Mouse (Mus musculus) heart, embryonic 14.5 days (tissue): ENCODE results near the gene Acy3. TPM values are rescaled to one million over a fixed set of nuclear protein-coding genes. Genes with fewer than 3 reads are reported as not detected.
"Not testable (repeated sequence)": the region's sequence is repeated elsewhere in the genome, so short reads cannot be mapped to it uniquely, and the experiment has no call there.

Experiments used
- ATAC-seq: fragments of 200-750 bp; cut with Nextera tagmentation; 2 replicates; pipeline ENCODE4 v1.8.0; 2017; ENCODE audit warnings: low read depth, moderate TSS enrichment; ENCODE audit not compliant: insufficient number of reproducible peaks, insufficient read depth, low FRiP score
- H3K27ac ChIP-seq, 2 experiments: fragments of 200-500 bp in 1 of 2; fragments of 300-500 bp in 1 of 2; sonication (generic) in 1 of 2; replicated peaks in 1 of 2; 2 replicates each; pipeline ENCODE4 v1.5.1; 2012 to 2014; ENCODE audit warnings: low read depth in 2 of 2, low read length in 2 of 2, control low read depth in 1 of 2, mild to moderate bottlenecking in 1 of 2, mixed read lengths in 1 of 2; ENCODE audit not compliant: control insufficient read depth in 1 of 2, insufficient read depth in 1 of 2
- H3K27me3 ChIP-seq: fragments of 300-500 bp; sonication (generic); 2 replicates; pipeline ENCODE4 v1.6.1; 2014; ENCODE audit warnings: mild to moderate bottlenecking, low read length, control low read depth; ENCODE audit not compliant: control insufficient read depth, insufficient read depth
- H3K36me3 ChIP-seq: fragments of 300-500 bp; sonication (generic); 2 replicates; pipeline ENCODE4 v1.6.1; 2014; ENCODE audit warnings: mild to moderate bottlenecking, control low read depth, low read length, mixed read lengths; ENCODE audit not compliant: control insufficient read depth, insufficient read depth
- H3K4me1 ChIP-seq, 2 experiments: fragments of 200-500 bp in 1 of 2; fragments of 300-500 bp in 1 of 2; sonication (generic) in 1 of 2; 2 replicates each; pipeline ENCODE4 v1.6.1; 2012 to 2014; ENCODE audit warnings: low read length in 2 of 2, control low read depth in 1 of 2, mixed read lengths in 1 of 2; ENCODE audit not compliant: control insufficient read depth in 2 of 2, insufficient read depth in 2 of 2
- H3K4me2 ChIP-seq: fragments of 300-500 bp; sonication (generic); 2 replicates; pipeline ENCODE4 v1.6.1; 2014; ENCODE audit warnings: mild to moderate bottlenecking, low read length
- H3K4me3 ChIP-seq, 2 experiments: fragments of 200-500 bp in 1 of 2; fragments of 300-500 bp in 1 of 2; sonication (generic) in 1 of 2; 2 replicates each; pipeline ENCODE4 v1.5.1; 2012 to 2014; ENCODE audit warnings: low read length in 2 of 2, mild to moderate bottlenecking in 2 of 2, control low read depth in 1 of 2, low read depth in 1 of 2, moderate library complexity in 1 of 2; ENCODE audit not compliant: control insufficient read depth in 1 of 2, insufficient read depth in 1 of 2
- H3K9ac ChIP-seq: fragments of 300-500 bp; sonication (generic); 2 replicates; pipeline ENCODE4 v1.6.1; 2014; ENCODE audit warnings: mild to moderate bottlenecking, low read length
- H3K9me3 ChIP-seq: fragments of 300-500 bp; sonication (generic); 2 replicates; pipeline ENCODE4 v1.6.1; 2016; ENCODE audit warnings: low read length, control low read depth; ENCODE audit not compliant: control insufficient read depth
- WGBS: fragments of 180-500 bp; shearing (Covaris S2); extraction: QIAGEN DNeasy Blood & Tissue Kit; methylation state at CpG from one replicate; pipeline ENCODE4 v1.1.7; 2014; 5-methylcytosine and 5-hydroxymethylcytosine counted together
- polyA plus RNA-seq: library from polyadenylated mRNA; unstranded; fragments of >200 nt; fragmentation: Nextera tagmentation; extraction: Ambion mirVana; gene quantifications from 2 replicates; pipeline ENCODE4 v1.2.1, GENCODE M21; 2014

The Acy3 gene
- polyA plus RNA-seq, 1 experiment from 2014 or later, result 13.1 TPM

DNA sequence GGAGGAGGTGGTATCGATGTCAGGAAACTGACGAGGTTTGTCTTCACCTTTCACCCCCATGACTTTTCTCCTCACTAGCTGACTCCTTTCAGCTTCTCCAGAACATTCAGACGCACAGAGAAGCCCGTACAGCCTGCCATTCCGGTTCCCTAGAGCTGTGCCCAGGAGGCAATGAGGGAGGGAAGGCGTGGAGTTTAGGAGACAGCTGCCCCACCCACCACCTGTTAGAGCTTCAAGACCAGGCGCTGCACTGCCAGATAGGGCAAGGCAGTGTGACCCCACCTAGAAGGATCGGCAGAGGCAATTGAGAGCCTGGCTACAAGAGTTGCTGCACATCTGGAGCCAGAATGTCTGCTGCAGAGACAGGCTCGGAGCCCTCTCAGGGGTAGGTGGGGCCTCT is 14.1 kb upstream of the Acy3 start, which contains the start of gene Aldh3b2:
TSS of gene Aldh3b2 (plus strand) at position 100 of the 400 bp plus-strand sequence.
- Histone ChIP-seq H3K36me3 (no peaks in the 10 kb centered on the region), H3K9ac (no peak within 1 kb of the TSS), H3K4me1 (peaks cover 2 to 3% of the 10 kb centered on the region in 2 experiments; a peak in 3 of 4 replicates), H3K27me3 (no peaks in the 10 kb centered on the region), H3K27ac (no peak within 1 kb of the TSS), H3K4me2 (no peak within 1 kb of the TSS), H3K4me3 (no peak within 1 kb of the TSS), H3K9me3 (no peaks in the 10 kb centered on the region)
- 52% methylated on average over 9 of the region's 9 CpGs for WGBS
- no peak for ATAC-seq

GRCm38 (mm10) chr19:3974608-3975007 is 11.8 kb upstream of the Acy3 start:
- not testable (repeated sequence) for ATAC-seq, H3K27me3 ChIP-seq, H3K9me3 ChIP-seq, H3K4me2 ChIP-seq, H3K4me1 ChIP-seq, H3K4me3 ChIP-seq, H3K36me3 ChIP-seq, H3K9ac ChIP-seq, H3K27ac ChIP-seq
- WGBS, result 69% methylated on average over 6 of the region's 6 CpGs

DNA sequence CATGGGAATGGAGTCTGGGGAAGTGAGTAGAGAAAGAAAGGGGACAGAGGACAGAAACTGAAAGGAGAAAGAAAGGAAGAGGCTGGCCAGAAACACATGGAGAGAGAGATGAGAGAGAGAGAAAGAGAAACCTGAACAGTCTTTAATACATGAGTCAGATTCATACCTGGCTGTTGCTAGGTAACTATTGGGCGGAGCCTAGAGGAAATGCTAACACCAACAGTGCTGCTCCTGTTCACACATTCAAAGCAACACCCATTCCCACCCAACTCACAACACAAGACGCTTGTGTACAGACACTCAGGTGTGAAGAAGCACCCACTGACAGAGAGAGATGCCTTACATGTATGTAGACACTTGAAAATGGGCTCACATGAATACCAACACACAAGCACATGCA is 10.5 kb upstream of the Acy3 start:
- Histone ChIP-seq H3K4me3 (no peak overlapping the region), H3K9ac (no peak overlapping the region), H3K9me3 (no peaks in the 10 kb centered on the region), H3K27ac (no peak overlapping the region), H3K27me3 (no peaks in the 10 kb centered on the region), H3K36me3 (no peaks in the 10 kb centered on the region), H3K4me2 (no peak overlapping the region), H3K4me1 (no peaks in the 10 kb centered on the region)
- 71% methylated on average over 2 of the region's 2 CpGs for WGBS
- ATAC-seq, result no peak

DNA sequence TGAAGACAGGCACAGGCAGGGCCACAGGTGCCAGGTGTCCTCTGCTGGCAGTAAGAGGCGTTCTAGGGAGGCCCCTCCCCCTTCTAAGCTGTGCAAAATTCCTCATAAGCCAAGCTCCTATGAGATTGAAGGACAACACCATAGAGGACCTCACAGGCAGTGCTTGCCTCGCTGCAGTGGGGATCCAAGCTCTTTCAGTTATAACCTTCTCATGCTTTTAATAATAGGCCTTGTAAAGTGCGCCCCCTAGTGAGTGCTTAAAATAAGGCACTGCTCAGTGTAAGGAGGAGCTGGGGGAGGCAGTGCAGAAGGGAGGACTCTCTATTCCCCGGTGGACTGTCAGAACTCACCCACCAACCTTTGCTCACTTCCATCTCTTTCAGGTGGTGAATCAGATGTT is 6.1 kb upstream of the Acy3 start:
- H3K27ac ChIP-seq, result no peak overlapping the region
- H3K4me2 ChIP-seq, result no peak overlapping the region
- WGBS, result 12% methylated on average over 4 of the region's 4 CpGs

GRCm38 (mm10) chr19:3980917-3981316 is 5.5 kb upstream of the Acy3 start:
- no peak overlapping the region for H3K4me3 ChIP-seq
- peaks cover 12% of the 10 kb centered on the region in 2 experiments for H3K4me1 ChIP-seq
- H3K9ac ChIP-seq, result no peak overlapping the region
- ATAC-seq, result no peak
- H3K27ac ChIP-seq, result no peak overlapping the region
- 67% methylated on average over 9 of the region's 9 CpGs for WGBS
- H3K27me3 ChIP-seq, result no peaks in the 10 kb centered on the region
- H3K36me3 ChIP-seq, result no peaks in the 10 kb centered on the region
- no peak overlapping the region for H3K4me2 ChIP-seq
- no peaks in the 10 kb centered on the region for H3K9me3 ChIP-seq

More for the DNA sequence above, 6.1 kb upstream of the Acy3 start:
- Histone ChIP-seq H3K9ac (no peak overlapping the region), H3K4me3 (no peak overlapping the region), H3K36me3 (no peaks in the 10 kb centered on the region), H3K27me3 (no peaks in the 10 kb centered on the region), H3K4me1 (peaks cover 6 to 7% of the 10 kb centered on the region in 2 experiments), H3K9me3 (no peaks in the 10 kb centered on the region)
- no peak for ATAC-seq

DNA sequence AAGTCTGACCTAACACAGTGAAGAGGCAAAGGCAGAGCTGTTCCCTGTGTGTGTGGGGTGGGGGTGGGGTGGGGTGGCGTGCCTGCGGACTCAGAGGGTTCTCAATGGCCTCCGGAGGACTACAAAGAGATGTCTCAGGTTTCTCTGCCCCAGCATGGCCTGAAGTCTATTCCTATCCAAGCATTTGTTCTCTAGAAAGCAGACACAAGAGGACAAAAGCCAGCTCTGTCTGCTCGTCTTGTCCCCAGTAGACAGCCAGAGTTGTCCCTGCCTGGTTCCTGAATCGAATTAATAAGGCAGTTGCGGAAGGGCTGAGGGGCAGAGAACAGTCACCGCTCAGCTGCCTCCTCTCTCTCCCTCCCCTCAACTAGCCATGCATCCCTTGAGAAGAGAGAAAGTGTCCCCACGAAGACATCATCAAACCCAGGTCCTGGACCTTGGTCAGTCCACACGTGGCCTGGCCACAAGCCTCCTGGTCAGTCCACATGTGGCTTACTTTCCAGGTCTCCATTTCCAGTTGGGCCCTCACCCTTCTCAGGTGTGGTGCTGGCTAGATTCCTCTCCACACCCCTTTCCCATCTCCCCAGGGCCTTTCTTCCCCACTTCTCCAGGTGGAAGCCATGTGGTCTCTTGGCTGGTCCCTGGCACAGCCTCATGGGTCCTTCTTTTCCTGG is 2.7 kb upstream of the Acy3 start:
- 52% methylated on average over 9 of the region's 9 CpGs for WGBS
- no peak overlapping the region for H3K27ac ChIP-seq
- no peaks in the 10 kb centered on the region for H3K9me3 ChIP-seq

DNA sequence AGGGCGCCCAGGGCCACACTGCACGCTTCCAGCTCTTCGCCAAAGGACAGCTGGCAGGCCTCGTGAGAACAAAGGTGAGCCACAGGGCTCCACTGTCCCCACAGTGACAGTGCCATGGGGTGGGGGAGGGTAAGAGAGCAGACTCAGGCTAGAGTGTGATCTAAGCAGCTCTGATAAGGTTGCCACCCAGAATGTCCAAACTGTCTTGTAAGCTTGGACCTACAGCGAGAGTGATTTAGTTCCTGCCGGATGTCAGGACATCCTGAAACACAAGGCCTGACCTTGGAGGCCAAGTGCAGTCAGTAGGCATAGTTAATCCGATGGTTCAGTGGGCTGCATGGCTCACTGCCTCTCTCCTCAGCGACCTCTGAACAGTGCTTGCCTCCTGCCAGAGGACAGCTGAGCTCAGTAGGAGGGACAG is 1.1 kb upstream of the Acy3 start:
- Histone ChIP-seq H3K36me3 (no peaks in the 10 kb centered on the region), H3K9ac (no peak overlapping the region), H3K9me3 (no peaks in the 10 kb centered on the region), H3K4me2 (no peak overlapping the region), H3K27ac (peak overlapping the region; percentile 42 to 75), H3K4me1 (peaks cover 21 to 26% of the 10 kb centered on the region in 2 experiments), H3K27me3 (no peaks in the 10 kb centered on the region), H3K4me3 (no peak overlapping the region)
- 19% methylated on average over 8 of the region's 8 CpGs for WGBS
- ATAC-seq, result peak; percentile 16

More for the DNA sequence above, 2.7 kb upstream of the Acy3 start:
- H3K4me3 ChIP-seq, result no peak overlapping the region
- H3K36me3 ChIP-seq, result no peaks in the 10 kb centered on the region
- no peak overlapping the region for H3K4me2 ChIP-seq
- no peak overlapping the region for H3K9ac ChIP-seq
- peaks cover 21 to 26% of the 10 kb centered on the region in 2 experiments for H3K4me1 ChIP-seq
- no peaks in the 10 kb centered on the region for H3K27me3 ChIP-seq
- ATAC-seq, result no peak

DNA sequence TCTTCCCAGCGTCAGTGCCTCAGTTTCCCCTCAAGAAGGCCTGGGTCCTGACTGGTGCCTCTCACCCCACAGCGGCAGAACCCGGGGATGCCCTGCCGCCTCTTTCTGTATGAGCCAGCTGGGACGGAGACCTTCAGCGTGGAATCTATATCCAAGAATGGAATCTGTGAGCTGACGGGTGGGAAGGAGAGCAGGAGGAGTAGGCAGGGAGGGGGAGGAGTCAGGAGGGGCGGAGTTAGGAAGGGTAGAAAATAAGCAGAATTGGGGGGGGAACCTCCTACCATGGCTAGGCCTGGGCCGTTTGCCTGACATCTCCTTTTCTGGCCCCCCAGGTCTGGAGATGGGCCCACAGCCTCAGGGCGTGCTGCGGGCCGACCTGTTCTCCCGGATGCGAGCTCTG is 1.7 kb downstream of the Acy3 start:
- Histone ChIP-seq H3K4me1 (peaks cover 21 to 26% of the 10 kb centered on the region in 2 experiments), H3K27ac (no peak overlapping the region), H3K36me3 (no peaks in the 10 kb centered on the region), H3K9me3 (no peaks in the 10 kb centered on the region), H3K27me3 (no peaks in the 10 kb centered on the region), H3K9ac (no peak overlapping the region), H3K4me2 (no peak overlapping the region), H3K4me3 (no peak overlapping the region)
- no peak for ATAC-seq
- WGBS, result 78% methylated on average over 14 of the region's 14 CpGs
